Mouse (Mus musculus) bone marrow, adult 2 months (tissue): Measurements from ENCODE around the gene Ncs1. TPM values are rescaled to one million over a fixed set of nuclear protein-coding genes. Genes with fewer than 3 reads are reported as not detected.
A peak's percentile ranks its signal among the peaks of the same experiment; 100 is the strongest.

Experiments
- H3K27ac ChIP-seq: fragments of 200-500 bp; 2 replicates; pipeline ENCODE4 v1.5.1; 2012; ENCODE audit warnings: low read depth, mild to moderate bottlenecking, control low read depth, inconsistent platforms, low read length; ENCODE audit not compliant: control insufficient read depth, poor library complexity, insufficient read depth
- H3K4me1 ChIP-seq: fragments of 200-500 bp; 2 replicates; pipeline ENCODE4 v1.6.1; 2011; ENCODE audit warnings: low read length; ENCODE audit not compliant: control insufficient read depth, insufficient read depth
- H3K4me3 ChIP-seq: fragments of 200-500 bp; replicated peaks from 2 replicates; pipeline ENCODE3; 2011; ENCODE audit warnings: mild to moderate bottlenecking, low read depth, low read length, control low read depth; ENCODE audit not compliant: control insufficient read depth
- CTCF ChIP-seq: fragments of 200-500 bp; IDR thresholded peaks from 2 replicates; pipeline ENCODE4 v1.5.1; 2011; ENCODE audit warnings: low read length, control low read depth; ENCODE audit not compliant: control insufficient read depth, insufficient read depth
- POLR2A ChIP-seq: fragments of 200-500 bp; IDR thresholded peaks from 2 replicates; pipeline ENCODE4 v1.6.1; 2011; ENCODE audit warnings: low read depth, mild to moderate bottlenecking, control low read depth, low read length, borderline replicate concordance; ENCODE audit not compliant: control insufficient read depth
- WGBS: fragments of 180-500 bp; shearing (Covaris S2); methylation state at CpG from one replicate; pipeline ENCODE4 v1.1.7; 2018; 5-methylcytosine and 5-hydroxymethylcytosine counted together
- polyA plus RNA-seq: library from polyadenylated mRNA; stranded (reverse); fragments of >200 nt; gene quantifications from 2 replicates; pipeline ENCODE4 v1.2.4, GENCODE M21; 2011; ENCODE audit warnings: low replicate concordance; ENCODE audit not compliant: missing spikeins, insufficient read depth, insufficient read length

Ncs1 gene
- polyA plus RNA-seq, 1 experiment, result not detected

- no peak overlapping the region for H3K4me3 ChIP-seq
- 58% methylated on average over 4 of the region's 4 CpGs for WGBS
- TF ChIP-seq CTCF, result no peak
- no peak for TF ChIP-seq POLR2A
These were observed 53.2 kb downstream of the Ncs1 start for GRCm38 (mm10) chr2:31298814-31299213.

GRCm38 (mm10) chr2:31299266-31299665 lies 53.6 kb downstream of the Ncs1 start:
- Histone ChIP-seq H3K4me1 (no peaks in the 10 kb centered on the region; the same call in none of the 2 replicates), H3K4me3 (no peak overlapping the region), H3K27ac (no peak overlapping the region)
- WGBS, result 20% methylated on average over 4 of the region's 4 CpGs
- TF ChIP-seq POLR2A (no peak), CTCF (no peak)

More at GRCm38 (mm10) chr2:31298814-31299213, 53.2 kb downstream of the Ncs1 start:
- H3K27ac ChIP-seq, result no peak overlapping the region
- H3K4me1 ChIP-seq, result no peaks in the 10 kb centered on the region; the same call in 1 of the 2 replicates

GRCm38 (mm10) chr2:31299996-31300395 lies 54.4 kb downstream of the Ncs1 start:
- no peak overlapping the region for H3K27ac ChIP-seq
- no peaks in the 10 kb centered on the region; the same call in none of the 2 replicates for H3K4me1 ChIP-seq
- 76% methylated on average over 10 of the region's 10 CpGs for WGBS
- H3K4me3 ChIP-seq, result no peak overlapping the region
- no peak for TF ChIP-seq CTCF

- Histone ChIP-seq H3K4me3 (no peak overlapping the region), H3K4me1 (no peaks in the 10 kb centered on the region; the same call in none of the 2 replicates), H3K27ac (no peak overlapping the region)
- TF ChIP-seq CTCF (no peak), POLR2A (no peak)
- WGBS, result 74% methylated on average over 9 of the region's 9 CpGs
These were observed 57.6 kb downstream of the Ncs1 start for GRCm38 (mm10) chr2:31303177-31303576.

- Histone ChIP-seq H3K27ac (no peak overlapping the region), H3K4me1 (no peaks in the 10 kb centered on the region; the same call in 1 of the 2 replicates), H3K4me3 (no peak overlapping the region)
- TF ChIP-seq CTCF, result no peak
- no peak for TF ChIP-seq POLR2A
- WGBS, result 57% methylated on average over 9 of the region's 9 CpGs
These were observed 58.6 kb downstream of the Ncs1 start for GRCm38 (mm10) chr2:31304191-31304590.

GRCm38 (mm10) chr2:31304801-31305665 lies 59.4 kb downstream of the Ncs1 start:
- H3K27ac ChIP-seq, result no peak overlapping the region
- H3K4me1 ChIP-seq, result no peaks in the 10 kb centered on the region; the same call in 1 of the 2 replicates
- TF ChIP-seq CTCF, result no peak
- WGBS, result 82% methylated on average over 22 of the region's 22 CpGs
- H3K4me3 ChIP-seq, result no peak overlapping the region

GRCm38 (mm10) chr2:31305684-31306083 lies 60.1 kb downstream of the Ncs1 start:
- TF ChIP-seq CTCF (peak; percentile 75), POLR2A (no peak)
- H3K4me3 ChIP-seq, result no peak overlapping the region
- no peaks in the 10 kb centered on the region; the same call in 1 of the 2 replicates for H3K4me1 ChIP-seq
- WGBS, result 36% methylated on average over 4 of the region's 4 CpGs
- no peak overlapping the region for H3K27ac ChIP-seq

- Histone ChIP-seq H3K4me1 (no peaks in the 10 kb centered on the region; the same call in 1 of the 2 replicates), H3K4me3 (no peak overlapping the region), H3K27ac (no peak overlapping the region)
- TF ChIP-seq POLR2A, result no peak
- no peak for TF ChIP-seq CTCF
- 55% methylated on average over 4 of the region's 4 CpGs for WGBS
These were observed 62.6 kb downstream of the Ncs1 start for GRCm38 (mm10) chr2:31308257-31308656.
